Mouse (Mus musculus) E14TG2a.4 (cell line): Measurements from ENCODE around the gene Csnk1g1.

ENCODE experiments used
- CTCF ChIP-seq: conservative IDR thresholded peaks from 2 replicates; pipeline ENCODE4 v1.5.1; 2014; ENCODE audit warnings: low read length
- NANOG ChIP-seq: IDR thresholded peaks from 2 replicates; pipeline ENCODE4 v1.6.1; 2014; ENCODE audit warnings: borderline replicate concordance, low read length, mixed read lengths
- POU5F1 ChIP-seq: IDR thresholded peaks from 2 replicates; pipeline ENCODE4 v1.6.1; 2014; ENCODE audit warnings: low read length, borderline replicate concordance

DNA sequence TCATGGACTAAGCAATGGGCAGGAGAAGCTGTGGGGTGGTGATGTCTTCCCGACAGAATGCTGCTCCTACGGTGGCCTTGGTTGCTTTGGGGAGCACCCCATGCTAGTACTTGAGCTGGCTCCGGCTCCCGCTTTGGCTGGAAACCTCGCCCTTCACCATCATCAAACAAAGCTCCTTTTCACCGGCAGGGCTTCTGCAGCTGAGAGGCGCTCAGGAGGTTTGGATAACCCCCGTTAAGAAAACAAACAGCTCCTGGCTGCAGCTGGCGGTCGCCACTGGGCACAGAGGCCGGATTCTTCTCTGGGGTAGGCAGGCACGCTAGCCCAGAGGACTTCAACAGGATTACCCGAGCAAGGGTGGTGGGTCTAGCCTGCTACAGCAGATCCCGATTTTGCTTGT, 169.8 kb downstream of the Csnk1g1 start:
- TF ChIP-seq CTCF (no peak), POU5F1 (no peak), NANOG (no peak)
